ENCODE assay signal across 9 mouse cellular contexts in the genomic region with DNA sequence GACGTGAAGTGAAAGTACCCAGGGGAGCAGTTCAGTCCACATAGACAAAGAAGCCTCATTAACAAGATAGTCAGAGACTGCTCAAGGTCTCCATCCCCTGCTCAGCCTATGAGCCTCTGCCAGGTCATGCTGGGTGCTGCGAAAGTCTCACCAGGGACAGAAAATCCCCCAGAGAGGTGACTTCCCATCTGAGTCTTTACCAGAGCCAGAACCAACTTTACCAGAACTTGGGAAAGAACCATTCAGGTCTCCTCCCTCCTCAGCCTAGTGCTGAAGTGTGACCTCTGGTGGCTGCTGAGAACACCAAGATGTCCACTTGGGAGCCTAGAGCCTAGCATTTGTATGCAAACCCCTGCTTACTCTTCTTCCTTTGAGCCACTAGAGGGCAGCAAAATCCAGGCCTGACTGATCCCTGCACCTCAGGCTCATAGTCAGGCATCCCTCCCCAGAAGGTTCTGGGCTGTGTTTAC. TPM values are rescaled to one million over a fixed set of nuclear protein-coding genes. Genes with fewer than 3 reads are reported as not detected.
DNase-seq lines count a peak whose midpoint lies in the region; ATAC-seq lines count a peak whose summit lies in the region.
"Had no signal": no experiment of that assay in that cellular context is flagged by ENCODE, and none has a peak within 500 bp of the region (broad histone marks: within the 10 kb centered on the region; RNA-seq: fewer than 3 reads in every experiment).

No protein-coding gene starts in this region.

- WGBS in hindbrain, embryonic 11.5 days: 9% methylated on average over 2 of the region's 2 CpGs
- 23% methylated on average over 2 of the region's 2 CpGs for WGBS in lung, embryonic 16.5 days

- peaks cover 3% of the 10 kb centered on the region; the same call in 1 of the 2 replicates for H3K27me3 ChIP-seq in hindbrain, embryonic 11.5 days (ENCODE audit: control insufficient read depth, insufficient read depth, low read length)
- peaks cover 7% of the 10 kb centered on the region for H3K27me3 ChIP-seq in lung, embryonic 16.5 days (ENCODE audit: control insufficient read depth, insufficient read depth, low read depth, low read length)

- peak; percentile 91 for DNase-seq in MN1 (ENCODE audit: low spot score)
- DNase-seq in cerebellum, adult 8-10 months: peak; percentile 77
- peak; percentile 92 for DNase-seq in forelimb bud, embryonic 11.5 days (ENCODE audit: low read depth, low spot score)
- DNase-seq in hindbrain, embryonic 11.5 days (ENCODE audit: low spot score): peak; percentile 86
- peak; percentile 73 for DNase-seq in layer of hippocampus, adult 9-10 months (ENCODE audit: low spot score)
- DNase-seq in ovary, postnatal 36 days (ENCODE audit: low spot score): peak; percentile 65
- peak; percentile 68 to 80 for DNase-seq in thymus, postnatal 10 days (ENCODE audit: low spot score in 2 of 2)

- H3K27ac ChIP-seq in hindbrain, embryonic 11.5 days (ENCODE audit: low read depth, low read length): no peak overlapping the region
- no peak overlapping the region for H3K27ac ChIP-seq in lung, embryonic 16.5 days (ENCODE audit: low read length)

- H3K9ac ChIP-seq in hindbrain, embryonic 11.5 days (ENCODE audit: low read depth, low read length): no peak overlapping the region
- H3K9ac ChIP-seq in lung, embryonic 16.5 days (ENCODE audit: low read length): no peak overlapping the region

- no peak overlapping the region for H3K4me2 ChIP-seq in hindbrain, embryonic 11.5 days (replicated peaks; ENCODE audit: low read depth, low read length)
- no peak overlapping the region for H3K4me2 ChIP-seq in lung, embryonic 16.5 days (ENCODE audit: low read depth, low read length)

- H3K4me1 ChIP-seq in hindbrain, embryonic 11.5 days (replicated peaks; ENCODE audit: control insufficient read depth, insufficient read depth, low read length): peaks cover 10% of the 10 kb centered on the region; the same call in 1 of the 2 replicates
- peaks cover 7% of the 10 kb centered on the region; the same call in 1 of the 2 replicates for H3K4me1 ChIP-seq in lung, embryonic 16.5 days (replicated peaks; ENCODE audit: control insufficient read depth, insufficient read depth, low read length)

- H3K9me3 ChIP-seq in hindbrain, embryonic 11.5 days (ENCODE audit: control insufficient read depth, low read length): no peaks in the 10 kb centered on the region
- no peaks in the 10 kb centered on the region for H3K9me3 ChIP-seq in lung, embryonic 16.5 days (ENCODE audit: control insufficient read depth, low read length)

- no peak overlapping the region for H3K4me3 ChIP-seq in hindbrain, embryonic 11.5 days (ENCODE audit: low read depth, low read length)
- no peak overlapping the region for H3K4me3 ChIP-seq in lung, embryonic 16.5 days (ENCODE audit: low read length)
- H3K4me3 ChIP-seq: myocyte had no signal

- no peaks in the 10 kb centered on the region for H3K36me3 ChIP-seq in hindbrain, embryonic 11.5 days (ENCODE audit: control insufficient read depth, insufficient read depth, low read length)
- no peaks in the 10 kb centered on the region for H3K36me3 ChIP-seq in lung, embryonic 16.5 days (ENCODE audit: control insufficient read depth, insufficient read depth, low read length)

- ATAC-seq in hindbrain, embryonic 11.5 days (ENCODE audit: low FRiP score): peak; percentile 66
- ATAC-seq in lung, embryonic 16.5 days (ENCODE audit: low read depth): peak; percentile 82

RNA-seq across cellular contexts. Expression of gene Tnfrsf14, which starts 15.8 kb away (rescaled TPM):
- polyA plus RNA-seq in hindbrain, embryonic 11.5 days (2014; fragmentation: Nextera tagmentation; extraction: Ambion mirVana): 1.0 and 1.1 TPM in 2 replicates
- 1.7 and 1.9 TPM in 2 replicates for polyA plus RNA-seq in lung, embryonic 16.5 days (2015; fragmentation: Nextera tagmentation; extraction: Ambion mirVana)

RNA-seq across cellular contexts. Expression of gene Hes5, which starts 16.6 kb away (rescaled TPM):
- 159 and 269 TPM in 2 replicates for polyA plus RNA-seq in hindbrain, embryonic 11.5 days (2014; fragmentation: Nextera tagmentation; extraction: Ambion mirVana)
- 0.54 and 0.55 TPM in 2 replicates for polyA plus RNA-seq in lung, embryonic 16.5 days (2015; fragmentation: Nextera tagmentation; extraction: Ambion mirVana)
- polyA plus RNA-seq: myocyte had no signal

RNA-seq across cellular contexts. Expression of gene Pank4, which starts 19.8 kb away (rescaled TPM):
- 31.5 and 37.4 TPM in 2 replicates for polyA plus RNA-seq in hindbrain, embryonic 11.5 days (2014; fragmentation: Nextera tagmentation; extraction: Ambion mirVana)
- 47.3 and 48.4 TPM in 2 replicates for polyA plus RNA-seq in lung, embryonic 16.5 days (2015; fragmentation: Nextera tagmentation; extraction: Ambion mirVana)

RNA-seq across cellular contexts. Expression of gene Fam213b, which starts 45.2 kb away (rescaled TPM):
- 39.8 and 41.4 TPM in 2 replicates for polyA plus RNA-seq in hindbrain, embryonic 11.5 days (2014; fragmentation: Nextera tagmentation; extraction: Ambion mirVana)
- 31.4 and 34.6 TPM in 2 replicates for polyA plus RNA-seq in lung, embryonic 16.5 days (2015; fragmentation: Nextera tagmentation; extraction: Ambion mirVana)

Comparison
In these comparisons a context has a peak if more than half of its experiments do, and no peak if none do; other contexts are left out.
1. RNA of gene Hes5, which starts 16.6 kb away (polyA plus RNA-seq): 159 to 269 TPM in hindbrain, embryonic 11.5 days; 0.54 to 0.55 TPM in lung, embryonic 16.5 days; every median in the first group is over 100 times any median in the second.
2. Peak in every context shown above with its lines, with median percentiles within 50 percentile points of each other: DNase-seq.